Mouse (Mus musculus) heart, embryonic 10.5 days (tissue): ENCODE measurements around the gene Olfr701. TPM values are rescaled to one million over a fixed set of nuclear protein-coding genes. Genes with fewer than 3 reads are reported as not detected.

Experiments used
- DNase-seq: peaks from one replicate; pipeline ENCODE4 v3.0.0-alpha.2; 2017; ENCODE audit warnings: low spot score
- H3K27ac ChIP-seq: fragments of 300-500 bp; sonication (generic); 2 replicates; pipeline ENCODE4 v1.5.1; 2016; ENCODE audit warnings: mild to moderate bottlenecking
- H3K27me3 ChIP-seq: fragments of 300-500 bp; sonication (generic); 2 replicates; pipeline ENCODE4 v1.6.1; 2016; ENCODE audit warnings: mild to moderate bottlenecking; ENCODE audit not compliant: poor library complexity, insufficient read depth, severe bottlenecking
- H3K36me3 ChIP-seq: fragments of 300-500 bp; sonication (generic); 2 replicates; pipeline ENCODE4 v1.6.1; 2016; ENCODE audit warnings: mild to moderate bottlenecking, moderate library complexity
- H3K4me1 ChIP-seq: fragments of 300-500 bp; sonication (generic); 2 replicates; pipeline ENCODE4 v1.6.1; 2016; ENCODE audit warnings: mild to moderate bottlenecking
- H3K4me3 ChIP-seq: fragments of 300-500 bp; sonication (generic); 2 replicates; pipeline ENCODE4 v1.5.1; 2016; ENCODE audit warnings: mild to moderate bottlenecking, moderate library complexity
- H3K9me3 ChIP-seq: fragments of 300-500 bp; sonication (generic); 2 replicates; pipeline ENCODE4 v1.6.1; 2016; ENCODE audit warnings: mild to moderate bottlenecking, moderate library complexity
- WGBS: fragments of 180-500 bp; shearing (Covaris S2); methylation state at CpG from one replicate; pipeline ENCODE4 v1.1.7; 2016; 5-methylcytosine and 5-hydroxymethylcytosine counted together
- polyA plus RNA-seq: library from polyadenylated mRNA; unstranded; fragments of >200 nt; fragmentation: Nextera tagmentation; extraction: Ambion mirVana; gene quantifications from 2 replicates; pipeline ENCODE4 v1.2.1, GENCODE M21; 2016

The Olfr701 gene
- not detected in 2 replicates for polyA plus RNA-seq

GRCm38 (mm10) chr7:106813829-106814228 lies at the start of gene Olfr701:
Gene Olfr701, plus strand, starts transcription at chr7:106814129.
- no peak within 1 kb of the TSS for H3K4me3 ChIP-seq
- WGBS: 73% methylated on average over 2 of the region's 2 CpGs
- DNase-seq: no peak
- H3K27me3 ChIP-seq: no peaks in the 10 kb centered on the region
- H3K36me3 ChIP-seq: no peaks in the 10 kb centered on the region
- H3K27ac ChIP-seq: no peak within 1 kb of the TSS
- no peaks in the 10 kb centered on the region for H3K9me3 ChIP-seq
- no peaks in the 10 kb centered on the region for H3K4me1 ChIP-seq

- no peak overlapping the region for H3K27ac ChIP-seq
- H3K36me3 ChIP-seq: no peaks in the 10 kb centered on the region
- no peak overlapping the region for H3K4me3 ChIP-seq
- no peaks in the 10 kb centered on the region for H3K27me3 ChIP-seq
- no peaks in the 10 kb centered on the region for H3K4me1 ChIP-seq
- no peaks in the 10 kb centered on the region for H3K9me3 ChIP-seq
- DNase-seq: no peak
These were observed 25.6 kb upstream of the Olfr701 start for GRCm38 (mm10) chr7:106788330-106788729.

- DNase-seq: no peak
- 69% methylated on average over 1 of the region's 1 CpGs for WGBS
These were observed 20.8 kb upstream of the Olfr701 start, which contains the start of gene Olfr699 for GRCm38 (mm10) chr7:106793098-106793497. Gene Olfr699, minus strand, starts transcription at chr7:106793198.

GRCm38 (mm10) chr7:106808734-106809133 lies 5.2 kb upstream of the Olfr701 start, which contains the start of gene Olfr700:
Gene Olfr700, minus strand, starts transcription at chr7:106808834.
- WGBS: 78% methylated on average over 1 of the region's 1 CpGs
- no peaks in the 10 kb centered on the region for H3K36me3 ChIP-seq
- no peaks in the 10 kb centered on the region for H3K27me3 ChIP-seq
- DNase-seq: no peak
- no peaks in the 10 kb centered on the region for H3K4me1 ChIP-seq
- no peak within 1 kb of the TSS for H3K4me3 ChIP-seq
- no peak within 1 kb of the TSS for H3K27ac ChIP-seq
- H3K9me3 ChIP-seq: no peaks in the 10 kb centered on the region

More at GRCm38 (mm10) chr7:106793098-106793497, 20.8 kb upstream of the Olfr701 start, which contains the start of gene Olfr699:
- Histone ChIP-seq H3K4me1 (no peaks in the 10 kb centered on the region), H3K9me3 (no peaks in the 10 kb centered on the region), H3K27me3 (no peaks in the 10 kb centered on the region), H3K36me3 (no peaks in the 10 kb centered on the region), H3K4me3 (no peak within 1 kb of the TSS), H3K27ac (no peak within 1 kb of the TSS)

- no peaks in the 10 kb centered on the region for H3K9me3 ChIP-seq
- WGBS: 56% methylated on average over 2 of the region's 2 CpGs
- H3K27me3 ChIP-seq: no peaks in the 10 kb centered on the region
- no peaks in the 10 kb centered on the region for H3K4me1 ChIP-seq
- H3K4me3 ChIP-seq: no peak overlapping the region
- H3K27ac ChIP-seq: no peak overlapping the region
- DNase-seq: no peak
- H3K36me3 ChIP-seq: no peaks in the 10 kb centered on the region
These were observed 1.8 kb downstream of the Olfr701 start for GRCm38 (mm10) chr7:106815775-106816174.

GRCm38 (mm10) chr7:106818414-106818813 lies 4.5 kb downstream of the Olfr701 start:
- H3K36me3 ChIP-seq: no peaks in the 10 kb centered on the region
- H3K9me3 ChIP-seq: no peaks in the 10 kb centered on the region
- no peak overlapping the region for H3K4me3 ChIP-seq
- no peaks in the 10 kb centered on the region for H3K27me3 ChIP-seq
- H3K27ac ChIP-seq: no peak overlapping the region
- H3K4me1 ChIP-seq: no peaks in the 10 kb centered on the region
- no peak for DNase-seq

- no peaks in the 10 kb centered on the region for H3K9me3 ChIP-seq
- no peak within 1 kb of the TSS for H3K4me3 ChIP-seq
- H3K27ac ChIP-seq: no peak within 1 kb of the TSS
- H3K36me3 ChIP-seq: no peaks in the 10 kb centered on the region
- no peaks in the 10 kb centered on the region for H3K4me1 ChIP-seq
- no peak for DNase-seq
- H3K27me3 ChIP-seq: no peaks in the 10 kb centered on the region
These were observed 19.9 kb downstream of the Olfr701 start, which contains the start of gene Olfr702 for GRCm38 (mm10) chr7:106833793-106834192. Gene Olfr702, minus strand, starts transcription at chr7:106833893.

- Histone ChIP-seq H3K36me3 (no peaks in the 10 kb centered on the region), H3K9me3 (no peaks in the 10 kb centered on the region), H3K4me1 (no peaks in the 10 kb centered on the region), H3K27me3 (no peaks in the 10 kb centered on the region), H3K27ac (no peak within 1 kb of the TSS), H3K4me3 (no peak within 1 kb of the TSS)
- DNase-seq: no peak
- 72% methylated on average over 2 of the region's 2 CpGs for WGBS
These were observed 29.1 kb downstream of the Olfr701 start, which contains the start of gene Olfr703 for GRCm38 (mm10) chr7:106843060-106843459. Gene Olfr703, plus strand, starts transcription at chr7:106843360.

GRCm38 (mm10) chr7:106862885-106863284 lies 49.0 kb downstream of the Olfr701 start, which contains the start of gene Olfr704:
Gene Olfr704, plus strand, starts transcription at chr7:106863185.
- Histone ChIP-seq H3K9me3 (no peaks in the 10 kb centered on the region), H3K27ac (no peak within 1 kb of the TSS), H3K36me3 (no peaks in the 10 kb centered on the region), H3K27me3 (no peaks in the 10 kb centered on the region), H3K4me1 (no peaks in the 10 kb centered on the region), H3K4me3 (no peak within 1 kb of the TSS)
- no peak for DNase-seq

Other genes starting within 250 kb of the Olfr701 start
- not detected in 2 replicates for gene Olfr693, start 133.5 kb upstream of the Olfr701 start, polyA plus RNA-seq
- gene Olfr694, start 122.3 kb upstream of the Olfr701 start, polyA plus RNA-seq: not detected in 2 replicates
- not detected in 2 replicates for gene Olfr695, start 97.7 kb upstream of the Olfr701 start, polyA plus RNA-seq
- gene Olfr697, start 71.7 kb upstream of the Olfr701 start, polyA plus RNA-seq: not detected in 2 replicates
- not detected in 2 replicates for gene Olfr698, start 58.7 kb upstream of the Olfr701 start, polyA plus RNA-seq
- gene Olfr699, start 20.9 kb upstream of the Olfr701 start, polyA plus RNA-seq: not detected in 2 replicates
- gene Olfr700, start 5.3 kb upstream of the Olfr701 start, polyA plus RNA-seq: not detected in 2 replicates
- gene Olfr702, start 19.8 kb downstream of the Olfr701 start, polyA plus RNA-seq: not detected in 2 replicates
- gene Olfr703, start 29.2 kb downstream of the Olfr701 start, polyA plus RNA-seq: not detected in 2 replicates
- not detected in 2 replicates for gene Olfr704, start 49.1 kb downstream of the Olfr701 start, polyA plus RNA-seq
- gene Olfr705, start 62.8 kb downstream of the Olfr701 start, polyA plus RNA-seq: not detected in 2 replicates
- gene Olfr706, start 74.0 kb downstream of the Olfr701 start, polyA plus RNA-seq: not detected in 2 replicates
- not detected in 2 replicates for gene Olfr707, start 87.1 kb downstream of the Olfr701 start, polyA plus RNA-seq
- not detected in 2 replicates for gene Olfr1532-ps1, start 93.9 kb downstream of the Olfr701 start, polyA plus RNA-seq
- gene Olfr709-ps1, start 118.1 kb downstream of the Olfr701 start, polyA plus RNA-seq: not detected in 2 replicates
- not detected in 2 replicates for gene Olfr710, start 134.2 kb downstream of the Olfr701 start, polyA plus RNA-seq
- not detected in 2 replicates for gene Olfr6, start 149.8 kb downstream of the Olfr701 start, polyA plus RNA-seq
- gene Olfr711, start 161.3 kb downstream of the Olfr701 start, polyA plus RNA-seq: not detected in 2 replicates
- not detected in 2 replicates for gene Olfr2, start 191.9 kb downstream of the Olfr701 start, polyA plus RNA-seq
- not detected in 2 replicates for gene Olfr713, start 217.0 kb downstream of the Olfr701 start, polyA plus RNA-seq